Mouse (Mus musculus) liver, embryonic 13.5 days (tissue): ENCODE results near the gene Etfb. TPM values are rescaled to one million over a fixed set of nuclear protein-coding genes. Genes with fewer than 3 reads are reported as not detected.

Experiments
- microRNA-seq: library from miRNA; unstranded; fragments of <30 nt; microRNA quantifications from one replicate; pipeline ENCODE4, GENCODE M21; 2016
- polyA plus RNA-seq: library from polyadenylated mRNA; unstranded; fragments of >200 nt; fragmentation: Nextera tagmentation; extraction: Ambion mirVana; gene quantifications from 2 replicates; pipeline ENCODE4 v1.2.1, GENCODE M21; 2015

Gene Etfb
- polyA plus RNA-seq, 1 experiment from 2014 or later = 252 TPM

Small RNA genes within 50 kb of the gene (microRNA-seq; reads per million reads assigned to microRNA genes)
- gene Mir7051 = 2.6 reads per million

Other genes with a start within 250 kb of the Etfb start
- 4.1 and 5.8 TPM in 2 replicates for gene Zfp715, start 130.8 kb upstream of the Etfb start, polyA plus RNA-seq
- gene Siglecf, start 92.7 kb upstream of the Etfb start, polyA plus RNA-seq = 2.0 and 2.2 TPM in 2 replicates
- 0.28 and 0.32 TPM in 2 replicates for gene Siglecg, start 35.9 kb upstream of the Etfb start, polyA plus RNA-seq
- not detected in 2 replicates for gene Lim2, start 16.4 kb upstream of the Etfb start, polyA plus RNA-seq
- gene Nkg7, start 7.0 kb upstream of the Etfb start, polyA plus RNA-seq = 7.1 and 9.6 TPM in 2 replicates
- not detected in 2 replicates for gene Cldnd2, start 3.3 kb upstream of the Etfb start, polyA plus RNA-seq
- gene Gm45233, start within 50 bp of the Etfb start, polyA plus RNA-seq = not detected in 2 replicates
- gene Vsig10l, start 19.1 kb downstream of the Etfb start, polyA plus RNA-seq = 0.58 and 0.85 TPM in 2 replicates
- gene Iglon5, start 46.0 kb downstream of the Etfb start, polyA plus RNA-seq = not detected in 2 replicates
- gene 4931406B18Rik, start 61.9 kb downstream of the Etfb start, polyA plus RNA-seq = not detected in 2 replicates
- 1.3 TPM in 2 replicates for gene Cd33, start 100.3 kb downstream of the Etfb start, polyA plus RNA-seq
- gene Zfp658, start 118.2 kb downstream of the Etfb start, polyA plus RNA-seq = 0.20 and 0.27 TPM in 2 replicates
- 2.0 and 2.7 TPM in 2 replicates for gene Zfp719, start 135.5 kb downstream of the Etfb start, polyA plus RNA-seq
- 0.08 TPM in 1 of 2 replicates, not detected in the other for gene Zfp819, start 163.1 kb downstream of the Etfb start, polyA plus RNA-seq
- gene Ceacam18, start 190.6 kb downstream of the Etfb start, polyA plus RNA-seq = not detected in 2 replicates
- 1.6 and 1.9 TPM in 2 replicates for gene Siglece, start 216.1 kb downstream of the Etfb start, polyA plus RNA-seq
- gene Ctu1, start 227.9 kb downstream of the Etfb start, polyA plus RNA-seq = 5.2 and 5.3 TPM in 2 replicates
- gene Klk14, start 246.3 kb downstream of the Etfb start, polyA plus RNA-seq = not detected in 2 replicates